Mouse (Mus musculus): ENCODE results near the gene Plxdc2. TPM values are rescaled to one million over a fixed set of nuclear protein-coding genes. Genes with fewer than 3 reads are reported as not detected.

Gene Plxdc2
- total and polyA plus RNA-seq, 2 experiments: 0.09 to 0.55 TPM

- no peaks in the 10 kb centered on the region for H3K4me1 ChIP-seq (ENCODE audit: control insufficient read depth, insufficient read depth, low read length)
- WGBS: 82% methylated on average over 2 of the region's 2 CpGs
- H3K9ac ChIP-seq (ENCODE audit: low read depth, low read length): no peak overlapping the region
- no peak for DNase-seq (ENCODE audit: extremely low read depth, low read depth, low spot score)
- no peaks in the 10 kb centered on the region for H3K27me3 ChIP-seq (ENCODE audit: control insufficient read depth, insufficient read depth, low read length)
- H3K27ac ChIP-seq (replicated peaks; ENCODE audit: insufficient read depth, low read depth, low read length): no peak overlapping the region
- H3K4me3 ChIP-seq (ENCODE audit: insufficient read depth, low read depth, low read length): no peak overlapping the region
- TF ChIP-seq POLR2A (IDR thresholded peaks at IDR 0.05; ENCODE audit: extremely low read depth, insufficient read depth, low read length): no peak
- no peak for TF ChIP-seq CTCF (IDR thresholded peaks at IDR 0.05; ENCODE audit: low read depth, low read length)
- H3K36me3 ChIP-seq (ENCODE audit: control insufficient read depth, insufficient read depth, low read length): no peaks in the 10 kb centered on the region
- H3K79me2 ChIP-seq (ENCODE audit: control insufficient read depth, insufficient read depth, low read length): no peaks in the 10 kb centered on the region
Measured at GRCm38 (mm10) chr2:16734381-16734780, 378.3 kb downstream of the Plxdc2 start.

- Histone ChIP-seq H3K27ac (replicated peaks; ENCODE audit: insufficient read depth, low read depth, low read length) (no peak overlapping the region), H3K4me3 (ENCODE audit: insufficient read depth, low read depth, low read length) (no peak overlapping the region), H3K9ac (ENCODE audit: low read depth, low read length) (no peak overlapping the region), H3K4me1 (ENCODE audit: control insufficient read depth, insufficient read depth, low read length) (no peaks in the 10 kb centered on the region), H3K79me2 (ENCODE audit: control insufficient read depth, insufficient read depth, low read length) (no peaks in the 10 kb centered on the region), H3K36me3 (ENCODE audit: control insufficient read depth, insufficient read depth, low read length) (no peaks in the 10 kb centered on the region), H3K27me3 (ENCODE audit: control insufficient read depth, insufficient read depth, low read length) (no peaks in the 10 kb centered on the region)
- TF ChIP-seq CTCF (IDR thresholded peaks at IDR 0.05; ENCODE audit: low read depth, low read length): no peak
- no peak for TF ChIP-seq POLR2A (IDR thresholded peaks at IDR 0.05; ENCODE audit: extremely low read depth, insufficient read depth, low read length)
- 46% methylated on average over 8 of the region's 8 CpGs for WGBS
- DNase-seq (ENCODE audit: extremely low read depth, low read depth, low spot score): no peak
Measured at GRCm38 (mm10) chr2:16738241-16738640, 382.1 kb downstream of the Plxdc2 start.

DNA sequence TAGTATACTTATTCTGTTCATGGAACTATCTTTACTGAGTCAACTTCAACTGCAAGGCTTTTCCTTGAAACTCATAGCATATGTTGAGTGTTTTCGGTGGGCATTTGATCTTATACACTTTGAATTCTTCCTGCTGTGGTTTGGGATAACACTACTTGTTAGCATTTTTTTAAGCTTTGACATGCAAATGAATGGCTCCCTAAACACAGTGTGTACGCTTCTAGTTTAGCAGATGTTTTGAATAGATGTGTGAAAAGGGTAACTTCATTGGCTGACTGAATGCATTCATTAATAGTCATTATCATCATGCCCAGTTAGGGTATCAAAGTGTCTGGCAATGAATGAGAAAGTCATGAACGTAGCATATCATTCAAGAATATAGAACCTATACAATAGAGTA is 385.7 kb downstream of the Plxdc2 start:
- no peaks in the 10 kb centered on the region for H3K36me3 ChIP-seq (ENCODE audit: control insufficient read depth, insufficient read depth, low read length)
- no peak overlapping the region for H3K4me3 ChIP-seq (ENCODE audit: insufficient read depth, low read depth, low read length)
- H3K27me3 ChIP-seq (ENCODE audit: control insufficient read depth, insufficient read depth, low read length): no peaks in the 10 kb centered on the region
- no peak overlapping the region for H3K9ac ChIP-seq (ENCODE audit: low read depth, low read length)
- no peak for TF ChIP-seq CTCF (IDR thresholded peaks at IDR 0.05; ENCODE audit: low read depth, low read length)
- no peak for TF ChIP-seq POLR2A (IDR thresholded peaks at IDR 0.05; ENCODE audit: extremely low read depth, insufficient read depth, low read length)
- H3K79me2 ChIP-seq (ENCODE audit: control insufficient read depth, insufficient read depth, low read length): no peaks in the 10 kb centered on the region
- DNase-seq (ENCODE audit: extremely low read depth, low read depth, low spot score): no peak
- no peak overlapping the region for H3K27ac ChIP-seq (replicated peaks; ENCODE audit: insufficient read depth, low read depth, low read length)
- 85% methylated on average over 3 of the region's 3 CpGs for WGBS
- H3K4me1 ChIP-seq (ENCODE audit: control insufficient read depth, insufficient read depth, low read length): no peaks in the 10 kb centered on the region

DNA sequence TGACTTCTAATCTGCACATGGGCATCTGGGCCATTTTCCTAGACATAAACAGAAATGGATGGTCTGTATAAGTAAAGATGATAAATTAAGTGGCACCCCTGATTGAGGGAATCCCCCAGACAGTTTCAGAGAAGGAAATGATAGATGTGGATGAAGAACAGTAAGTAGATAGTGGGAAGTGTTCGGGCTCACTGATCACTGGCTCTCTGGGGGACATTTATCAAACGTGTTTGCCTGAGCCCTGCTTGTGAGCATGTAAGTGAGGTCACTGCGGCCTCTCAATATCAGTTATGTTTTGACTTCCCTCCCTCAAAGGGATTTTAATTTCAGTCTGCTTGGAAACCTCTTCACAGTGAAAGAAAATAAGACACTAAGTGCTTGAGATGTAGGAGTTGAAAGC is 387.5 kb downstream of the Plxdc2 start:
- no peak for DNase-seq (ENCODE audit: extremely low read depth, low read depth, low spot score)
- H3K4me1 ChIP-seq (ENCODE audit: control insufficient read depth, insufficient read depth, low read length): no peaks in the 10 kb centered on the region
- 72% methylated on average over 3 of the region's 3 CpGs for WGBS
- no peak overlapping the region for H3K9ac ChIP-seq (ENCODE audit: low read depth, low read length)
- no peak overlapping the region for H3K27ac ChIP-seq (replicated peaks; ENCODE audit: insufficient read depth, low read depth, low read length)
- TF ChIP-seq CTCF (IDR thresholded peaks at IDR 0.05; ENCODE audit: low read depth, low read length): no peak
- TF ChIP-seq POLR2A (IDR thresholded peaks at IDR 0.05; ENCODE audit: extremely low read depth, insufficient read depth, low read length): no peak
- no peaks in the 10 kb centered on the region for H3K27me3 ChIP-seq (ENCODE audit: control insufficient read depth, insufficient read depth, low read length)
- H3K36me3 ChIP-seq (ENCODE audit: control insufficient read depth, insufficient read depth, low read length): no peaks in the 10 kb centered on the region
- no peaks in the 10 kb centered on the region for H3K79me2 ChIP-seq (ENCODE audit: control insufficient read depth, insufficient read depth, low read length)
- H3K4me3 ChIP-seq (ENCODE audit: insufficient read depth, low read depth, low read length): no peak overlapping the region

GRCm38 (mm10) chr2:16749302-16749909 is 393.3 kb downstream of the Plxdc2 start:
- DNase-seq (ENCODE audit: extremely low read depth, low read depth, low spot score): no peak
- Histone ChIP-seq H3K27ac (replicated peaks; ENCODE audit: insufficient read depth, low read depth, low read length) (no peak overlapping the region), H3K27me3 (ENCODE audit: control insufficient read depth, insufficient read depth, low read length) (no peaks in the 10 kb centered on the region), H3K36me3 (ENCODE audit: control insufficient read depth, insufficient read depth, low read length) (no peaks in the 10 kb centered on the region), H3K79me2 (ENCODE audit: control insufficient read depth, insufficient read depth, low read length) (no peaks in the 10 kb centered on the region), H3K4me3 (ENCODE audit: insufficient read depth, low read depth, low read length) (no peak overlapping the region), H3K4me1 (ENCODE audit: control insufficient read depth, insufficient read depth, low read length) (no peaks in the 10 kb centered on the region), H3K9ac (ENCODE audit: low read depth, low read length) (no peak overlapping the region)
- TF ChIP-seq CTCF (IDR thresholded peaks at IDR 0.05; ENCODE audit: low read depth, low read length) (no peak), POLR2A (IDR thresholded peaks at IDR 0.05; ENCODE audit: extremely low read depth, insufficient read depth, low read length) (no peak)
- 75% methylated on average over 4 of the region's 4 CpGs for WGBS

- Histone ChIP-seq H3K79me2 (ENCODE audit: control insufficient read depth, insufficient read depth, low read length) (no peaks in the 10 kb centered on the region), H3K27me3 (ENCODE audit: control insufficient read depth, insufficient read depth, low read length) (no peaks in the 10 kb centered on the region), H3K4me3 (ENCODE audit: insufficient read depth, low read depth, low read length) (no peak overlapping the region), H3K27ac (replicated peaks; ENCODE audit: insufficient read depth, low read depth, low read length) (no peak overlapping the region), H3K9ac (ENCODE audit: low read depth, low read length) (no peak overlapping the region), H3K4me1 (ENCODE audit: control insufficient read depth, insufficient read depth, low read length) (no peaks in the 10 kb centered on the region), H3K36me3 (ENCODE audit: control insufficient read depth, insufficient read depth, low read length) (no peaks in the 10 kb centered on the region)
- TF ChIP-seq CTCF (IDR thresholded peaks at IDR 0.05; ENCODE audit: low read depth, low read length) (no peak), POLR2A (IDR thresholded peaks at IDR 0.05; ENCODE audit: extremely low read depth, insufficient read depth, low read length) (no peak)
- 63% methylated on average over 2 of the region's 2 CpGs for WGBS
- peak; percentile 28 for DNase-seq (ENCODE audit: extremely low read depth, low read depth, low spot score)
Measured at GRCm38 (mm10) chr2:16757158-16757557, 401.1 kb downstream of the Plxdc2 start.

Data from liver, adult 2 months (tissue).